Mouse (Mus musculus) induced T-regulatory cell, adult 2 months (primary cell): ENCODE data around the gene Fmo2.

Experiments used
- DNase-seq: peaks from one replicate; pipeline ENCODE4 v3.0.0-alpha.2; 2012; ENCODE audit warnings: low read depth

The Fmo2 gene

GRCm38 (mm10) chr1:162897838-162898811, at the start of gene Fmo2:
Gene Fmo2 (minus strand): TSS chr1:162898726.
- no peak for DNase-seq

GRCm38 (mm10) chr1:162947934-162948333, 49.4 kb upstream of the Fmo2 start:
- no peak for DNase-seq

GRCm38 (mm10) chr1:162946837-162947558, 48.5 kb upstream of the Fmo2 start:
- DNase-seq, result no peak

GRCm38 (mm10) chr1:162943700-162944099, 45.2 kb upstream of the Fmo2 start:
- no peak for DNase-seq

GRCm38 (mm10) chr1:162938696-162939351, 40.3 kb upstream of the Fmo2 start:
- no peak for DNase-seq

GRCm38 (mm10) chr1:162937970-162938695, 39.6 kb upstream of the Fmo2 start:
- no peak for DNase-seq

GRCm38 (mm10) chr1:162937415-162937814, 38.9 kb upstream of the Fmo2 start, which contains the start of gene Fmo6:
Gene Fmo6 (minus strand): TSS chr1:162937515.
- no peak for DNase-seq

- DNase-seq, result no peak
These were observed 36.0 kb upstream of the Fmo2 start for GRCm38 (mm10) chr1:162934374-162935012.

- DNase-seq, result no peak
These were observed 33.9 kb upstream of the Fmo2 start for GRCm38 (mm10) chr1:162932386-162932785.

GRCm38 (mm10) chr1:162931880-162932279, 33.4 kb upstream of the Fmo2 start:
- DNase-seq, result no peak

- DNase-seq, result no peak
These were observed 32.9 kb upstream of the Fmo2 start for GRCm38 (mm10) chr1:162931310-162931875.

GRCm38 (mm10) chr1:162930631-162931030, 32.1 kb upstream of the Fmo2 start:
- no peak for DNase-seq

- no peak for DNase-seq
These were observed 30.6 kb upstream of the Fmo2 start for GRCm38 (mm10) chr1:162929146-162929545.

GRCm38 (mm10) chr1:162925121-162925520, 26.6 kb upstream of the Fmo2 start:
- DNase-seq, result no peak

- no peak for DNase-seq
These were observed 18.1 kb upstream of the Fmo2 start for GRCm38 (mm10) chr1:162916661-162917060.

GRCm38 (mm10) chr1:162914932-162915556, 16.5 kb upstream of the Fmo2 start:
- DNase-seq, result no peak

GRCm38 (mm10) chr1:162912085-162912484, 13.6 kb upstream of the Fmo2 start:
- DNase-seq, result no peak

GRCm38 (mm10) chr1:162901879-162902278, 3.4 kb upstream of the Fmo2 start:
- DNase-seq, result no peak

GRCm38 (mm10) chr1:162895900-162896299, 2.6 kb downstream of the Fmo2 start:
- DNase-seq, result peak; percentile 50

GRCm38 (mm10) chr1:162893014-162893413, 5.5 kb downstream of the Fmo2 start:
- DNase-seq, result no peak
